Mouse (Mus musculus) liver, adult (tissue): Measurements from ENCODE around the gene Ctxn1.

Experiments
- GATA4 ChIP-seq: IDR thresholded peaks from 2 replicates; pipeline ENCODE4 v1.6.1; 2014; ENCODE audit warnings: mild to moderate bottlenecking, low read length; ENCODE audit not compliant: insufficient replicate concordance

The Ctxn1 gene

DNA sequence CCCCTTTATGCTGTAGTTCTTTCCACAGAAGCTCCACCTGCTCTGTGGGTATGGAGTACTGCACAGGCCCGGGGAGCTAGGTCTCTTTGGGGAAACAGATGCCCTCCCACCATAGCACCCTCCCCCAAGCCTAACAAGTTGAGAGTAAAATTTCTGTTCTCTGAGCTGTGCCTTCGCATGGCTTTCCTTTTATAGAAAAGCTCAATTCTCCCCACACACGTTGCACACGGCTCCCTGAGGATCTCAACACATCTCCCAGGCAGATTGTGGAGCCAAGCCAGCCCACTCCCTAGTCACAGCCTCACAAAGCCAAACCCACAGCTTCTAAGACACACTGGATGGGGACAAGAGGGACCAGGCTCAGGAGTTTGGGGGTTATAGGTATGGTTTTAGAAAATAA lies 2.2 kb downstream of the Ctxn1 start:
- TF ChIP-seq GATA4 = no peak

GRCm38 (mm10) chr8:4254001-4254400 lies 5.1 kb downstream of the Ctxn1 start:
- TF ChIP-seq GATA4 = no peak

DNA sequence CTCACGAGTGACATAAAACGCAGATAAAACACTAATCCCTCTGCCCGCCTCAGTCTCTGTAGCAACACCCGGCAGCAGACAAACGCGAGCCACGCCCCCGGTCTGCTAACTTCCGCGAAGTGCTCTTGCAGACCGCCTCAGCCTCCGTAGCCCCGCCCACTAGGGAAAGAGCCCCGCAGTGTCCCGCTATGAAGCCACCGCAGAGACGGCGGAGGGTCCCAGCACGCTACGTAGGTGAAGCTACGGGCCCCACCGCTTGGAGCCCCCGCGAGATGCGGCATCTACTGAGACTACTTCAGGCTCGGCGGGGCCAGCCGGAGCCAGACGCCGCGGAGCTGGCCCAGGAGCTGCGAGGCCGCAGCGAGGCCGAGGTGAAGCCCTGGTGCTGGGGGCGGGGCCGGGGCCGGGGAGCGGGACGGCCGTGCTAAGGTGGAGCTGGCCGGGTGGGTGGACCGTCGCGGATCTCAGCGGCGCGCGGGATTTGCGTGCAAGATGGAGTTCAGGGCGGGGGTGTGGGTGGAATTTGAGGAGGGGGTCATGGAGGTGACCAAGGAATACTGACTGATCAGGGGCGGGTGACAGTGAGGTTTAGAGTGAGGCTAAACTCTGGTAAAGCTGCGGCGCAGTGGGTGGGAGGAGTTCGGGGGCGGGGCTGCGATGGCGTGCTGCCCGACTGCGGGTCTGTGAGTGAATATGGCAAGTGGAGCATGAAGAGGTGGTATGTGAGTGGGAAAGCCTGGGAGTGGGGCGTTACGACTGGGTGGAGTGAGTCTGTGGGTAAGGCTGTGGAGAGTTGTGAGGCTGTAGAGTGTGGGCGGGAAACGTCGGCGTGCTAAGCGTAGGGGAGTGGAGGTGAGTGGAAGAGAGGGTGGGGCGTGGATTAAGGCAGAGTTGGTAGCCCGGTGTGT lies 5.9 kb downstream of the Ctxn1 start, which contains the start of gene Snapc2:
TSS of gene Snapc2 (plus strand) at position 147 of the 908 bp plus-strand sequence.
- TF ChIP-seq GATA4 = peak; percentile 12; the same call in 1 of the 2 replicates

DNA sequence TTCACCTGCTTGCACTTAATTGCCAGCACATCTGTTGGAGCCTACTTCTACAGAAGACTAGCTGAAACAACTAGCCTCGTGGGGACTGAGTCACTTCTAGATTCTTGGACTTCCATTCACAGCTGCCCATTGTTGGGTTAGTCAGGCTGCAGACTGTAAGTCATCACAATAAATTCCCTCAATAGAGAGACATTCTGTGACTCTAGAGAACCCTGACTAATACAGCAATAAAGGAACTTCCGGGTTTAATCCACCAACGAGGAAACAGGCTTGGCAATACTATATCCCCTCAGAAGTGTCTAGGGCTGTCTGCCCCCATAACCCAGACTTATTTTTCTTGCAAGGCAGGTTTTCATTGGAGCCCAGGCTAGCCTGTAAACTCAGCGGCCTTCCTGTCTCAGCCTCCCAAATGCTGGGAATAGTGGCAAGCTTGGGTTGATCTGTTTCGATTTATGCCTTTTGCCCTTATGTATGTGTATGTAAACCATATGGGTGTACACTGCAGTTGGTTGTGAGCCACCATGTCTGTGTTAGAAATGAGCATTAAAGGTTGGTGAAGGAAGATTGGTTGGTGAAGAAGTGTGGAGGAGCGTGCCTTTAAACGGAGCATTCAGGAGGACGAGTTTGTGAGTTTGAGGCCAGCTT lies 6.8 kb downstream of the Ctxn1 start:
- TF ChIP-seq GATA4 = no peak

GRCm38 (mm10) chr8:4250306-4250970 lies 8.6 kb downstream of the Ctxn1 start:
- no peak for TF ChIP-seq GATA4

DNA sequence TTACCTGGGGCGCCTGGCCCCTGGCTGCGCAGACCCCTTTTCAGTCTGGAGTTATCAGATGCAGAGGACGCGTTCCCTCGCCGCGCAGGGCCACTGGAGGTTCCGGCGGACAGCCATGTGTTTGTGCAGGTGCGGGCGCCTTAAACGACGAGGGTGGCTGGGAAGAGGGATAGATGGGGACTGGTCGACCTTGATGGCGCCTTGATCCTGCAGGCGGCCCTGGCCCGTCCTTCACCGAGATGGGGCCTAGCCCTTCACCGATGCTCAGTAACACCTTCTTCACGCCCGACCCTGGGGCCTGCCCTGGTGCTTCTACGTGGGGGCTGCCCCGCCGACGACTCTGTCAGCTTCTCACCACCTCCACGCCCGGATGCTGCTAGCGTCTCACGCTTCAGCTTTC lies 9.9 kb downstream of the Ctxn1 start:
- no peak for TF ChIP-seq GATA4

- no peak for TF ChIP-seq GATA4
Observed at GRCm38 (mm10) chr8:4247951-4248540, 11.0 kb downstream of the Ctxn1 start, which contains the start of gene Tgfbr3l. Tgfbr3l (plus strand) TSS chr8:4248214.

GRCm38 (mm10) chr8:4247241-4247640 lies 11.8 kb downstream of the Ctxn1 start:
- TF ChIP-seq GATA4 = no peak

DNA sequence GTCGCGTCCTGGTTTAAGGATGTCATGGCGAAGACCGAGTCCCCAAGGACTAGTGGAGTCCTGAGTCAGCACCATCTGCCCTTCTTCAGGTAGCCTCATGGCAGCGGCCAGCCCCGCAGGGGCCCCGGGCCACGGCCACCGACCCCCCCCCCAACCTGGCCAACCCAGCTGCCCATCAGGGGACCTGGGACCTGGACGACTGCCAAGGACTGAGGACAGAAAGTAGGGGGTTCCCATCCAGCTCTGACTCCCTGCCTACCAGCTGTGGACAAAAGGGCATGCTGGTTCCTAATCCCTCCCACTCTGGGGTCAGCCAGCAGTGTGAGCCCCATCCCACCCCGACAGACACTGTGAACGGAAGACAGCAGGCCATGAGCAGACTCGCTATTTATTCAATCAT lies 13.3 kb downstream of the Ctxn1 start:
- TF ChIP-seq GATA4 = no peak

DNA sequence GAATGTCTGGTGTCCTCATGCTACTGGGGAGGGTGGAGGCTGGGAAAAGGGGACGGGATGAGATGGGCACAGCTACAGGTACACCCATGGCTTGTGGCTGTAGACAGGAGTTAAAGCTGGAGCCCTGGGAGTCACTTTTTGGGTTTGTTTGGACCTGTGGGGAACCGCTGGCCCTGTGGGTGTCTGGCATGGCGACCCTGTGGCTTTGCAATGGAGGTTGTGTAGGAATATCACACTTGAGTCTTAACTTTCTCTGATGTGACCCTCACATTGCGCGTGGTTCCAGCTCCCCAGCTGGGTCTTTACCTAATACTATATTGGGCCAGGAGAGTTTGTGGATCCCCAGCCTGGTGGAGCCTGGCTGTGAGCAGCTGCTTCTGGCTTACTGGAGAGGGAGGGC lies 14.0 kb downstream of the Ctxn1 start:
- no peak for TF ChIP-seq GATA4

DNA sequence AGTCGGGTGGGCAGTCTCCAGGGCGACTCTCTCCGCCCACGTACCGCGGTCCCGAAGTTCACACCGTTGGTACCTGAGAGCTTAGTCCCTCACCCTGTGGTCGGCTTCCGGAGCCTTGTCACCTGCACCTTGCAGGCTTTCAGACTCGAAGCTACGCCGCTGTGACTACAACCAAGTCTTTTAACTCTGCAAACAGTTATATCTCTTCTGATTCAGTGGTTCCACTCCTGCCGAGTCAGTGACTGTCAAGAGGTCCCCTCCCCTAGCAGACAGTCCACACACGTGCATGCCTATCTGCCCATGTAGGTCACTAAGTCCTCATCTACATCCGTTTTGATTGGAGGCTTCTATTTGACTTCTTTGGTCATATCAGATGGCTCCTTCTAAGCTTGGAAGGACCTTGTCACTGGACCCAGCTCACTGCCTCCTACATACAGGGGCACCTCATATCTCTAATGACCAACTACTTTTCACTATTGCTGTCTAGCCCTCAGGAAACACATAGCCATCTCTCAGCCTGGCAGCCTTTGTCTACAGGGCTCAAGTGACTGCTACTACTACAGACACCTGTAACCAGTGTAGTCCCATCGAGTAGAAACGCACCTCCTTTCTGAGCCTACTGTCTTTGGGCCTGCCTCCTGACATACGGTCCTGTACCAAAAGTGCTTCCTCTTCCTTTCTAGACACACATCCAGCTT lies 19.7 kb downstream of the Ctxn1 start:
- no peak for TF ChIP-seq GATA4

DNA sequence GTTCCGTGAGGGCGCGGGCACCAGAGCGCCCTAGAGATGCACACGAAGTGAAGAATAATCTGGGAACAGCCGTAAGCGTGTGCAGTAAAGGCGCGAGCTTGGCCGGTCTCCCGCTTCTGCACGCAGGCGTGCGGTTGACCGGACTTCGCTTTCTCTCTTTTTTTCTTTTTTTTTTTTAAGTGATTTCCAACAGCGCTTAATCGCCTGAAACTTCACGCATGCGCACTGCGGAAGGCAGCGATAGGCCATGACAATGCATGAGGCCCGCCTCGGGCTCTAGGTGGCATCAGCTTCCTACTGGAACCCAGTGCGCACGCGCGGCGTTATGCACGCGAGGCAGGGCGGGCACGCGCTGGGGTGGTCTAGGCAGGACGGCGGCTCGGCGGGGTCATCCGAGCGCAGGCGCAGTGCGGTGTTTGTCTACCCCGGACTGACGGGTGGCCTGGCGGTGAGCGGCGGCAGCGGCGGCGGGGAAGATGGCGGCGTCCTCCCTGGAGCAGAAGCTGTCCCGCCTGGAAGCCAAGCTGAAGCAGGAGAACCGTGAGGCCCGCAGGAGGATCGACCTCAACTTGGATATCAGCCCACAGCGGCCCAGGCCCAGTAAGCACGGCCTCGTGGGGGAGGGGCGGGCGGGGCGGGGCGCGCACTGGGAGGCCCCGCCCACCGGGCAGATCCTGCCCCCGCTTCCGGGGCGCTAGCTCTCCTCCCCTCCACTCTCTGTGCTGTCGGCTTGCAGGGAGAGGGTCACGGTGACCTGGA lies 20.5 kb downstream of the Ctxn1 start, which contains the start of the genes Map2k7 and Gm49320:
TSS of gene Map2k7 (plus strand) at position 307 of the 759 bp plus-strand sequence.
TSS of gene Gm49320 (plus strand) at position 432 of the 759 bp plus-strand sequence.
- peak; percentile 19; the same call in 1 of the 2 replicates for TF ChIP-seq GATA4

- TF ChIP-seq GATA4 = no peak
Observed at GRCm38 (mm10) chr8:4237814-4238433, 21.1 kb downstream of the Ctxn1 start.
